Mouse (Mus musculus): ENCODE results near the gene Itih3. TPM values are rescaled to one million over a fixed set of nuclear protein-coding genes. Genes with fewer than 3 reads are reported as not detected.

Gene Itih3
- polyA plus RNA-seq, 1 experiment from 2014 or later = 1.4 TPM

Other genes with a start within 250 kb of the Itih3 start
- gene Sfmbt1, start 208.9 kb downstream of the Itih3 start, polyA plus RNA-seq (2015; fragmentation: Nextera tagmentation; extraction: Ambion mirVana) = 11.3 and 14.1 TPM in 2 replicates
- 22.0 and 27.9 TPM in 2 replicates for gene Tmem110, start 98.2 kb downstream of the Itih3 start, polyA plus RNA-seq (2015; fragmentation: Nextera tagmentation; extraction: Ambion mirVana)
- gene Mustn1, start 44.6 kb downstream of the Itih3 start, polyA plus RNA-seq (2015; fragmentation: Nextera tagmentation; extraction: Ambion mirVana) = 20.0 and 42.6 TPM in 2 replicates
- 0.09 and 0.28 TPM in 2 replicates for gene Itih4, start 37.3 kb downstream of the Itih3 start, polyA plus RNA-seq (2015; fragmentation: Nextera tagmentation; extraction: Ambion mirVana)
- 0.20 TPM in 1 of 2 replicates, not detected in the other for gene Itih1, start 19.5 kb upstream of the Itih3 start, polyA plus RNA-seq (2015; fragmentation: Nextera tagmentation; extraction: Ambion mirVana)
- 10.1 and 11.2 TPM in 2 replicates for gene Nek4, start 27.6 kb upstream of the Itih3 start, polyA plus RNA-seq (2015; fragmentation: Nextera tagmentation; extraction: Ambion mirVana)
- gene Glt8d1, start 77.6 kb upstream of the Itih3 start, polyA plus RNA-seq (2015; fragmentation: Nextera tagmentation; extraction: Ambion mirVana) = 62.8 and 67.4 TPM in 2 replicates
- gene Spcs1, start 77.9 kb upstream of the Itih3 start, polyA plus RNA-seq (2015; fragmentation: Nextera tagmentation; extraction: Ambion mirVana) = 417 and 446 TPM in 2 replicates
- 106 and 117 TPM in 2 replicates for gene Pbrm1, start 95.4 kb upstream of the Itih3 start, polyA plus RNA-seq (2015; fragmentation: Nextera tagmentation; extraction: Ambion mirVana)
- gene Gnl3, start 95.4 kb upstream of the Itih3 start, polyA plus RNA-seq (2015; fragmentation: Nextera tagmentation; extraction: Ambion mirVana) = 105 and 113 TPM in 2 replicates
- gene Smim4, start 205.2 kb upstream of the Itih3 start, polyA plus RNA-seq (2015; fragmentation: Nextera tagmentation; extraction: Ambion mirVana) = 58.9 and 64.1 TPM in 2 replicates
- gene Nt5dc2, start 207.3 kb upstream of the Itih3 start, polyA plus RNA-seq (2015; fragmentation: Nextera tagmentation; extraction: Ambion mirVana) = 336 and 349 TPM in 2 replicates
- gene Stab1, start 244.9 kb upstream of the Itih3 start, polyA plus RNA-seq (2015; fragmentation: Nextera tagmentation; extraction: Ambion mirVana) = 42.5 and 44.4 TPM in 2 replicates